Mouse (Mus musculus) thymus, postnatal 25 days (tissue): ENCODE measurements around the gene Egfl8.

Experiments used
- DNase-seq: peaks from one replicate; pipeline ENCODE4 v3.0.0; 2022

Egfl8 gene

GRCm38 (mm10) chr17:34648141-34648890, 32.5 kb upstream of the Egfl8 start:
- DNase-seq = no peak

GRCm38 (mm10) chr17:34646906-34647787, 31.4 kb upstream of the Egfl8 start, which contains the start of gene Atf6b:
Gene Atf6b (plus strand): TSS chr17:34647146.
- DNase-seq = peak; percentile 92

- no peak for DNase-seq
Observed at GRCm38 (mm10) chr17:34645831-34646511, 30.2 kb upstream of the Egfl8 start.

GRCm38 (mm10) chr17:34645256-34645829, 29.6 kb upstream of the Egfl8 start:
- no peak for DNase-seq

GRCm38 (mm10) chr17:34644608-34645007, 28.8 kb upstream of the Egfl8 start, which contains the start of gene Fkbpl:
Gene Fkbpl (plus strand): TSS chr17:34644764.
- peak; percentile 97 for DNase-seq

GRCm38 (mm10) chr17:34643944-34644343, 28.2 kb upstream of the Egfl8 start:
- no peak for DNase-seq

GRCm38 (mm10) chr17:34643379-34643778, 27.6 kb upstream of the Egfl8 start:
- no peak for DNase-seq

- DNase-seq = no peak
Observed at GRCm38 (mm10) chr17:34641945-34642344, 26.2 kb upstream of the Egfl8 start.

GRCm38 (mm10) chr17:34640778-34641601, 25.2 kb upstream of the Egfl8 start:
- no peak for DNase-seq

GRCm38 (mm10) chr17:34639461-34640255, 23.9 kb upstream of the Egfl8 start:
- no peak for DNase-seq

GRCm38 (mm10) chr17:34637459-34637858, 21.7 kb upstream of the Egfl8 start:
- DNase-seq = no peak

- DNase-seq = no peak
Observed at GRCm38 (mm10) chr17:34635671-34636070, 19.9 kb upstream of the Egfl8 start.

GRCm38 (mm10) chr17:34632261-34632691, 16.5 kb upstream of the Egfl8 start:
- DNase-seq = peak; percentile 89

GRCm38 (mm10) chr17:34631647-34632046, 15.9 kb upstream of the Egfl8 start:
- DNase-seq = peak; percentile 38

GRCm38 (mm10) chr17:34630761-34631301, 15.1 kb upstream of the Egfl8 start:
- peak; percentile 77 for DNase-seq

- DNase-seq = peak; percentile 83
Observed at GRCm38 (mm10) chr17:34629796-34630603, 14.2 kb upstream of the Egfl8 start.

- peak; percentile 65 for DNase-seq
Observed at GRCm38 (mm10) chr17:34629221-34629751, 13.5 kb upstream of the Egfl8 start, which contains the start of gene Prrt1. Gene Prrt1 (plus strand): TSS chr17:34629533.

GRCm38 (mm10) chr17:34628644-34628967, 12.8 kb upstream of the Egfl8 start:
- DNase-seq = peak; percentile 57

GRCm38 (mm10) chr17:34627943-34628643, 12.3 kb upstream of the Egfl8 start, which contains the start of gene Ppt2:
Gene Ppt2 (minus strand): TSS chr17:34628510.
- peak; percentile 75 for DNase-seq
